Mouse (Mus musculus) thymus, postnatal 14 days (tissue): Measurements from ENCODE around the gene Smarcb1.
"Not testable (repeated sequence)": the region's sequence is repeated elsewhere in the genome, so short reads cannot be mapped to it uniquely, and the experiment has no call there.

Experiments
- DNase-seq: peaks from one replicate; pipeline ENCODE4 v3.0.0; 2021

Gene Smarcb1

DNA sequence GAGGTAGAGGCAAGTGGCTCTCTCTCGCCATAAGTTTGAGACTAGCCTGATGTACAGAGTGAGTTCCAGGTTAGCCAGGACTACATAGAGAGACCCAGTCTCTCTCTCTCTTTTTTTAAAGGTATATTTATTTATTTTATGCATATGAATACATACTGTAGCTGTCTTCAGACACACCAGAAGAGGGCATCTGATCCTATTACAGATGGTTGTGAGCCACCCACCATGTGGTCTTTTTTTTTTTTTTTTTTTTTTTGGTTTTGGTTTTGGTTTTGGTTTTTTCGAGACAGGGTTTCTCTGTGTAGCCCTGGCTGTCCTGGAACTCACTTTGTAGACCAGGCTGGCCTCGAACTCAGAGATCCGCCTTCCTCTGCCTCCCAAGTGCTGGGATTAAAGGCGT is 33.9 kb downstream of the Smarcb1 start:
- not testable (repeated sequence) for DNase-seq

DNA sequence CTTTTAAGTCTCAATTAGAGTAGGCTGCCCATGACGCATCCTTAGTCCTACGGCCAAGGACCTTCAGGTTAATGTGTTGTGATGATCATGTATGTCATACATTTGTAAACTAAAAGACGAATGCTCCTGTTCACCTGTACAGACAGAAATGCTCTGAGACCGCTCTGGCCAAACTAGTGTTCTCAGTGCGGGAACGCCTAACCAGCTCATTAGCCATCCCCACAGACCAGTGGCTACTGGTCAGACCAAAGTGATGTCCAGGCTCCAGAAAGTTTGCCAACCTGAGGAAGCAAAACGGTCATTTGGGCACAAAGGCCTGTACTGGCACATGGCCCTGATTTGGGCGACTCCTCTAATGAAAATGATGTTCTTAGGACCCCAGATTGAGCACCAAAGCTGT is 36.7 kb downstream of the Smarcb1 start:
- no peak for DNase-seq

DNA sequence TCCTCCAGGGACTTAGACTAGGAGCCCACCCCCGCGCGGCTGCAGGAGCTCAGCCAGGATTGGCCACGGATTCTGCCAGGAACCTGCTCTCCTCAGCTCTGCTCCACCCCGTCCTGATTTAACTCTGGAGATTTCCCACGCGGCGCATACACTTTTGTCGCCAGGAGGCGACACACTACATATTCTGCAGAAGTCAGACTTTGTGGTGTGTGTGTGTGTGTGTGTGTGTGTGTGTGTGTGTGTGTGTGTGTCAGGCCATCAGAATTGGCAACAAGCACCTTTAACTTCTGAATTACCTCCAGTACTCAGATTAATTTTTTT is 38.2 kb downstream of the Smarcb1 start:
- peak; percentile 70 for DNase-seq

DNA sequence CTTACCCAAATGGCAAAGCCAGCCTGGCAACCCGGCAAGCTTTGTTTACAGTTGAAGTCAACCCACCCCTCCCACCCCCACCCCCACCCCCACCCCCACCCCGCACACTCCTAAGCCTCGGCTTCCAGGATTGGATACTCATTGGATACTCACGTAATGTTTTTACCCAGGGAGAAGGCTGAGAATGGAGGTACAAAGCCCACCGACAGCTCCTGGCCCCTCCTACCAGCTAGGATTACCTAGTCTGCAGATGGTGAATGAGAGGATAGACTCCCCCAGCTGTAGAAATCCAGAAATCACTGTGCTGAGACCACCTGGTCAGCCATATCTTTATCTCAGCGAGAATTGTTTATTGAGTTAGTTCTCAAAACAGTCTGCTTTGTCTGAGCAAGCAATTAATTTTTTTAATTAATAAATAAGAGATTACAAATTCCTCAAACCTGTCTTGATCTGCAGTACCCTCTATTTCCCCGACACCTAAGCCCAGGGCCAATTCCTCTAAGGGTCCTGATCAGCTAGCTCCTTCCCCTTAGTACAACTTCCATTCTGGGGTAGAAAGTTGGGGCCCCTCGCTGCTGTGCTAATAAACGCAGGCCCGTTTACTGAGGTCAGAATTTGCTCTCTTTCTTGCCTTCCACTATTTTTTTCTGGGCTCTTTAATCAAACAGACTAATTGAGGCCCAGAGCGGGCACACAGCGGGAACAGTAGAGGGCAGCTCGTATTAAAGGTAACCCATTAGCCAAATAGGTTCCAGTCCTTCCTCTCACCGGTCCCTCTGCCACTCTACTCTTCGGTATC is 38.8 kb downstream of the Smarcb1 start:
- DNase-seq: no peak

DNA sequence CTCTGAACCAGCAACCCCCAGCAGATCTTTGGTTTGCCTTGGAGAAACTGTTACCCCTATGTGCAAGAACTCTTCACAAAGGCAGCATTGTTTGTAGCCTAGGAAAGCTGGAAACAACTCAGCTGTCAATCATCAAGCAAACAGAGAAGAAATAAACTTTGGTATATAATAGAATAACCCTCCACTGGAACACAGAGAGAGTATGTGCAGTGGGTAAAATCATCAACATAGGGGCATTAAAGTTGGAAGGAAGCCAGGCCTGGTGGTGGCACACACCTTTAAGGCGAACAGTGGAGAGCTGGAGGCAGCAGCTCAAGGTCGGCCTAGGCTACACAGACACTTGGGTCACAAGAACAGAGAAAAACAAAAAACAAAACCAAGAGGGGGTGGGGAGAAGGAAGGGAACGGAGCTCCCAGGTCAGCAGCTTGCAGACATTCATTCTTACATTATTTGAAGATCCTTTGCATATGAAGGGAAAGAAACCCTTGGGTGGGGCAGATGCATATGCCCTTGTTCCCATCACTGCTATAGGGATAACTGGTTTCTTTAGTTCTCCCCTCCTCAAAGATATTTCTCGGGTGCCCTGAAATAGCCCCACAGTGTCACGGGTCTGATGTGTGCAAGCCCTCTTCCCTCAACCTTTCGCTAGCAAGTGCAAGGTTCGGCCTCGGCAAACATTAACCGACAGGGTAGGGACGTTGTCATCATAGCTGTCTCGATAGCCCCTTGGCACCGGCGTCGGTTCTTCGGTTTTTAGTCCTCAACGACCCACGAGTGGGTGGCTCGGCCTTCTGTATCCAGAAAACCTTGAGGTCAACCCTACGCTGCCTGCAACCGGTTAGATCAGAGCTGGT is 39.6 kb downstream of the Smarcb1 start:
- DNase-seq: no peak

DNA sequence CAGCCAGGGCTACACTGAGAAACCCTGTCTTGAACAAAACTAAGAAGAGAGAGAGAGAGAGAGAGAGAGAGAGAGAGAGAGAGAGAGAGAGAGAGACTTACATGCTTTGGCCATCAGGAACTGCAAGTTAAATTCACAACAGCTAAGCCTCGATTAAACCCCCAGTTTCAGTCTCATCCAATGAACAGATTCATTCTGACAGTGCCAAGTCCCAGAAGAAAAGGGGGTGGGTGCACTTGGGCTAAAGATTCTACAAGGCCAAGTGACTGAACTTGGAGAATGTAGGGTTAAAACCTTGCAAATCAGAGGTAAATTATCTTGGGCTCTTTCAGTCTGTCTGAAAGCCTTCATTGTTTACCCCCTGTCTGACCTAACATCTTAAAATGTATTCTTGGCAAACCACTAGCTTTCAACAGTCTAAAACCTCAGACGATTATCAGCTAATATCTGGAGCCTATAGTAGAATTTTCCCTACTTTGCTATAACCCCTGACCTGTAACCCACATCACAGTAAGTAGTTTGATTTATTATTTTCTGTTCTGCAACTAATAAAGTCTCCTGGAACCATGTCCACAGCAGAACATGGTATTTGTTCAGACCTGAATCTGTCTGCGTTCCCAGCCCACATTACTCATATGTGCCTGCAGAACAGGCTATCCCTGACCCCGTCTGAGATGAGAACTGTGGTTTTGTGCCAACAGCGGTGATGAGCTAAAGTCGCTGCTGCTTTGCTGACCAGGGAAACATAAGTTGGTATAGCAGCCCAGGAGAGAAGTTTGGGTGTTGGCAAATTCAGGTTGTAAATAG is 40.4 kb downstream of the Smarcb1 start:
- DNase-seq: no peak

DNA sequence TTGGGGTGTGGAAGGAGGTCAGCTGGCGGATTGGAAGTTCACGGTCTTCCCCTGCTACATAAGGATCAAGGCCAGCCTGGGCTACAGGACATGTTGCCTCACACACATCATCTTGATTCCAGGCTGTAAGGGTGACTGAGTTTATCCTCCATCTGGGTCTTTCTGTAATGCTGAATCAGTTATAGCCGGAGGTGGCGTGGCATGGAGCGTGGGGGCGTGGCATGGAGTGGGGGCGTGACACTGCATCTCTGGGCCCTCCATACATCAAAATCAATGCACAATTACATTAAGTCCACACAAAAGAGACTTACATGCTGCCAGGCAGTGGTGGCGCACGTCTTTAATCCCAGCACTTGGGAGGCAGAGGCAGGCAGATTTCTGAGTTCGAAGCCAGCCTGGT is 41.1 kb downstream of the Smarcb1 start:
- no peak for DNase-seq

DNA sequence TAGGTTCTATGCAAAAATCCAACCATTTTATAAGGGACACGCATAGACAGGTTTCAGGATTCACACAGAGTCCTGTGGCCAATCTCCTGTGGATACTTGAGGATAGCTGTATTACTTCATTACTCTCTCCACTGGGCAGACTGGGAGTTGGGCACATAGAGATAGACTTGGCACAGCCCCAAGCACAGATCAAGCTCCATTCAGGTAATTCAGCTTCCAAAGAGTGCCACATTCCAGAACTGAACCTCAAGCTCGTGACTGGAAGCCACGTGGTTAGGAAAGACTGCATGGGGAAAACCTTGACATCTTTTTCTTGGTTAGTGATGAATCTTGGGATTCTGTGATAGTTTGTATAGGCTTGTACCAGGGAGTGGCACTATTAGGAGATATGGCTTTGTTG is 42.6 kb downstream of the Smarcb1 start:
- no peak for DNase-seq

DNA sequence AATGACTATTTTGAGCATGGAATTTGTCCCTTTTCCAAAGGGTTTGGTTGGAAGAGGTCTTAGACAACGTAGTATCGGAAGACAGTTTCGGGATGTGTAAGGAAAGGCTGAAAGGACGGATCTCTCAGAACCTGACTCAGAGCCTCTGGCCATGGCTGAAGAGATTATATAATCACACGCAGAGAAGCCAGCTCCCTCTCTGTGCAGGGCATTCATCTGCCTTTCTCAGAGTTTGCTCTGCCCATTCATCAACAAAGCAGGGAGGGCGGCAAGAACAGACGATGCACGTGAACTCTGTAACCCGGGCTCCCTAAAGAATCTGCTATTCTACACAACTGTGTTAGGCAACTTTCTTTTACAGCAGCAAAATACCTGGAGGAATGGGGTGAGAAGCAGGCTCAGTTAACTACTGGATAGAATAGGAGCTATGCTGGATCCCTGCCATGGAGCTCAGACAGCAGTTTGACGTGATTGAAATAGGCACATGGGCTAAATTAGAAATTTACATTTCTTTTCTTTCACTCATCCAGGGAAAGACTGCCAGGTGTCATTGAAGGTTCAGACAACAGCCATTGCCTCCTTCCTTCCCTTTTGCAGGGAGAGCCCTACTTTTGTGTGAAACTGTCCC is 47.8 kb downstream of the Smarcb1 start:
- no peak for DNase-seq

DNA sequence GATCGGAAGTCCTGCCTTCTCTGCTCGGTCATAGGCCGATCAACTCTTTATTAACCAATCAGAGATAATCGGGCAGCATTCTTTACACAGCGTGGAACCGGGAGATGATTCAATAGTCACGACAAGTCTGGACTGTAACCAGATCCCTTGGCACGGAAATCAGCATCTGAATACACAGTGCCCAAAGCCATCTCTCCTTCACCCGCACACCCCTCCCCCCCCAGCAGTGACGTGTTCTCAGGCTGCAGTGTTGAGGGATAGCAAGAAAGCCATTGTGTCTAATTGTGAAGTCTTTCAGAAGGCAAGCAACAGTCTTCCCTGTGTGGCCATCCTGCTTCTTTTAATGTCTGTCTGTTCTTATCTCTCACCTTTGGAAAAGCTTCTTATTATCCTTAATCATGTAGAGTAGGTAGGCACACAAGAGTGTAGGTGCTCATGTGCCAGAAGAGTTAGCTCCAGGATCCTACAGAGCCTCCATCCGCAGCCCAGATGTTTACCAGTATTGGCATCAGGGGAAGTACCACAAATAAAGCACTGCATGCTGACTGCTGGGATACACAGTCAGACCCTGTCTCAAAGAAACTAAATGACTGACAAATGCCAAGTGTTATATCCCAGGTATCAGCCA is 48.4 kb downstream of the Smarcb1 start:
- peak; percentile 19 for DNase-seq

DNA sequence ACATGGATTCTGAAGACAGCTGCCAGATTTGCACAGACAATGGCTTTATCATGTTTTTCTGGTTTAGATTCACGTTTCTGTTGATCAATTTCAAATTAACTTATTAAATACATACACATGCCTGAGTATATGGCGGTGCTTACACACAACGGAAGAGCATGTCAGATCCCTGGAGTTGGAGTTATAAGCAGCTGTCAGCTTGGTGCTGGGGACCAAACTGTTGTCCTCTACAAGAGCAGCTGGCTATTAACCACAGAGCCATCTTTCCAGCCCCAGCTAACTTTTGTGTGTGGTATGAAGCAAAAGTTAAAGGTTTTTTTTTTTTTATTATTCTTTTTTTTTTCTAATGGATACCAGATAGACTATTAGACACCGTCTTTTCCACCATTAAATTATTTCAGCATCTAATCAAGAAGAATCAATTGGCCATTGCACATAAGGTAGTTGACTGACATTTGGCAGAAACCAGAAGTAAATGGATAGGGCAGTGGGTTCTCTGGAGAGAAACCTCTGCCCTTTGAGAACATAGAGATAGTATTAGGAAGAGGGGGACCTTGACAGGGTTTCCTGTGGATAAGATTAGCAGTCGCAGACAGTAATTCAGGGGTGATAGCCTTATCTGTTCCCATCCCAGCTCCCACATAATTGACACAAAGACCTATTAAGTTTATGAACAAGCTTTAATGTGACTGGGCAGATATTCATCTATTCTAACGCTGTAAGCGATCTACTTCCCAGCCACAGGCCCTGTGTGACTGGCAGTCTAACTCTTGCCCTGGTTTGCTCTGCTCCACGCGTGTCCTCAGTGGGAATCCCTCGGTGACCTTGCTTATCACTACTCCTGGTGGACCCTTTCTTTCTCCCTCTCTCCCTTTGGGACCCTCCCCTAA is 49.1 kb downstream of the Smarcb1 start:
- DNase-seq: no peak

DNA sequence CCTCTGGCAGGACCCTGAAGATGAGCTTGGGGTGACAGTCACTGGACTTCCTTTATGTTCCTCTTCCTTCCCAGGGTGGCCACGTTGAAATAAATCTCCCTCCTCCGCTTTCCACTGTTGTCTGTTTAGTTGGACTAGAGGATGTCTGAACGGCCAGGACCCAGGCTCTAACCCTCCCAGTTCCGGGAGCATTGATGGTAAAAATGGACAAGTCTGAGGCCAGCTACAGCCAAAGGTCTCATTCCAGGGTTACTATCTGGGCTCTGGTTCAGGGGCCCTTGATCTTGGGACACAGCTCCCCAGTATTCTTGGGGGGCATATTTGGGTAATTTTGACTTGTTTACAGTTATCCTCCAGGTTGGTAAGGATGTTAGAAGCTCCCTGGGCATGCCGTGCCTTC is 59.8 kb downstream of the Smarcb1 start:
- no peak for DNase-seq

DNA sequence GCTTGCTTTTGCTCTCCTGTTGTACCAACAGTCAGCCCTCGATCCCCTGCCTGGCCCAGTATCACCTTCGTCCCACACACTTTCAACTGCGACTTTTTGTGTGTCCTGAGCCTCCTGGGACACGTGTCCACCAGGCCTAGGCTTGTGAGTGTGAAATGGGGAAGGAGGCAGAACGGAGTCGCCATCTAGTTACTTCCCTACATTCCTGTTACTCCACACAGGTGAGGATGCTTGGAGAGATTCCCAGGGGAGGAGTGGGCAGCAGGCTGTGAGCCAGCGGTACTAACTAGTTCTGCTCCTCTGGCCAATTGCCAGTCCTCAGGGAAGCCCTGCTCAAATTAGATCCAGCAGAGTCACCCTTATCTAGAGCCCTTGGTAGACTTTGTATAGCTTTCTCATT is 60.7 kb downstream of the Smarcb1 start:
- no peak for DNase-seq

DNA sequence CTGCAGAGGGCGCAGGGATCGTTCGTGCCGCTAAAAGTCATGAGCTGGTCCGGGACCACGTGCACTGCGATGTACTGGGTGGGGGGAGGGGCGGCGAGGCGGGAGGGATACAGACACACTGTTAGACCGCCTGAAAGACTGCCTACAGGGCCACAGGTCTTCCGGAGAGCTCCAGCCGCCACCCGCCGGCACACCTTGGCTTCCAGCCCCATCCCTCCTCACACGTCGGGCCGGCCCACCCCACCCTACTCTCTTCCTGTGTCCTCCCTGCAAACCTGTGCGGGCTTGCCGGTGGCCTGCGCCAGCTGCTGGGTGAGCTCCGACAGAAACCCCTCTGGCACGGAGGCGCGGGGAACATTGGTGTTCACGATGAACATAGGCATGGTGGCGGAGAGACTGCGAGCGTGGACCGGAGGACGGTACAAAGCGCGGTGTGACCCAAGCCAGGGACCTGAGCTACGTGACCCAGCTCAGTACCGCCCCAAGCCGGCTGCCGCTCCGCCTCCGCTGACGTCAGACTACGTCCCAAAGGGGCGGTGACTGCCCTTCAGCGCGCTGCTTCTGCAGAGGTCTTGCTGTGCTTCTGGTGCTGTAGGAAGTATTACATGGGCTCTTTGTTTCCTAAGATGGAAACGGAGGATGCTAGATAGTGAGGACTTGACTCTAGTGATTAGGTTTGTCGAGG is 61.5 kb downstream of the Smarcb1 start, which contains the start of gene Mif:
Gene Mif (minus strand): TSS at position 455 of the 685 bp plus-strand sequence.
- peak; percentile 90 for DNase-seq

DNA sequence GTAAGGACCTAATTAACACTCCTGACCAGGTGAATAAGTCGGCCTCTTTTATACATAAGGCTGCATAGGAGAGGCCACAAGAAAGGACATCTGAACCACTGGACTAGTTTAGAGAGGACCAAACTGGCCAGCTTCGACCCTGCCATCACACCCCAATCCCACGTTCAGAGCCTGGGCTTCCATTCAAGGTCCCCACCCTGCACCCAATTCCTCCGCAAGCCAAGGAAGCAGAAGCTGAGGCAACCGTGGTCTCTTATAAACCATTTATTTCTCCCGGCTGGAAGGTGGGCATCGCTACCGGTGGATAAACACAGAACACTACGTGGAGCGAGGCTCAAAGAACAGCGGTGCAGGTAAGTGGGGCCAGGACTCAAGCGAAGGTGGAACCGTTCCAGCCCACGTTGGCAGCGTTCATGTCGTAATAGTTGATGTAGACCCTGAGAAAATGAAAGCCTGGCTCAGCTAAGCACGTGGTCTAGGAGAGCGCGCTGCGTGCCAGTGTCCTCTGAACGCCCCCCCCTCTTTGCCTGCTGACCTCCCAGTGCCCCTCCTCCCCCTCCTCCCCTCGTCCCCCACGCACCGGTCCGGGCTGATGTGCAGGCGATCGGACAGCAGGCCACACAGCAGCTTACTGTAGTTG is 62.2 kb downstream of the Smarcb1 start:
- peak; percentile 43 for DNase-seq

DNA sequence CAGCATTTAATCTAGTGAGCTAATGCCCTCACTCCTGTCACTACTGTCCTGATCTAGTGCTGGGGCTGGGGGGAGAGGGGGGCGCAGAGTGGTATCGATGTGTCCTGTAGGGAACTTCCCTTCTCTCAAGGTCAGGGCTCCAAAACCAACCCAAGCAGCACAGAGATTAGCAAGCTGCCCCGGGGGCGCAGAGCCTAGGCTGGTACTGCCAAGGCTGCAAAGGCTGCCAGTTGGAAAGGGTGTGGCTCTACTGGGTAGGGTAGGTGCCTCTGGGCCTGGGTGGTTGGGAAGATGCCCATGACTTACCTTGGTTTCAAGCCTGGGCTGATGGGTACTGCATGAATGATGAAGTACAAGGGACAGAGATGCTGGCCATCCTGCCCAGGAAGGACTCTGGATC is 63.8 kb downstream of the Smarcb1 start:
- no peak for DNase-seq

DNA sequence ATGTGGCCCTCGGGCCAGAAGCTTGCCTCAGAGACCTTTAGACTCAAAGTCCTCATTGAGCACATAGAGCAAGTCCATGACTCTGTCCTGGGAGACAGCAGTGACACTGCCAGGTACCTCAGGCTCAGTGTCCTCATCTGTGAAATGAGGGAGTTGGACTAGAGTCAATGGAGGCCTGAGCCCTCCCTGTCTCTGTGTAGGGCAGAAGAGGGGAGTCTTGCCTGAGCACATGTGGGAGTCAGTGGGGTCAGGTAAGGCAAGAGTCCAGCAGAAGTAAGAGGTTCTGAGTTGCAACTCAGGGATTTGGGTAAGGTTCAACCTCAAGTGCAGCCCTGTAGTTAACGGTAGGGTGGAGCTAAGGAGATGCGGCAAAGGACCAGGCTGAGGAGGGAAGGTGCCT is 64.4 kb downstream of the Smarcb1 start:
- no peak for DNase-seq

DNA sequence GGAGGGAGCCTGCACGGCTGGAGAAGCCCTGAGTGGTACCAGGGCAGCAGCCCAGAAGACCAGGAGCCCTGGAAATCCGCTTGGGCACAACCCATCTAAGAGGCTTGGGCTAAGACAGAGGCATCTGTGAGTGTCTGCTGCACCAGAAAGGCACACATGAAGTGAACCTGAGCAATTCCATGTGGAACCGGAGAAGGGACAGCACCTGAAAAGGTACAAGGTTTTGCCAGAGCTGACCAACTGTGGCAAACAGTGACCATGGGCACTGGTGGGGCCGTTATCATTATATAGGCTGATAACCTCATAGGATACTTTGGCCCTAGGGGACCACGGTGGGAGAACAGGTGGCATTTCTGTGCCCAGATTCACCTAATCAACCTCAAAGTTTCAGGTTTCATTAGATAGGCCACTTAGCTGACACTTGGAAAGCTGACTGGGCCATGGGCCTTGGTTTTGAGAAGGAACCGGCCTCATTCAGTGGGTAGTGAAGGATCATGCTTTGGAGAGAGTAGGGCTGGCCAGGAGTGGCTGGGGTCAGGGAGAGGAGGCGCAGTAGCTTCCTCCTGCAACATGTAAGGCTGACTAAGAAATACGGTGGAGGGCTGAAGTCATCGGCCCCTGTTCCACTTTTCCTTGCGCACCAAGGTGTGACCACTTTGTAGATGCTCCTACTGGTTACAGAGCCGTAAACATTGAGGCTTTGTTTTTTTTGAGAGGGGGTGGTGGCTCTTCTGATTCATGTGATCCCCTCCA is 65.1 kb downstream of the Smarcb1 start:
- DNase-seq: no peak

DNA sequence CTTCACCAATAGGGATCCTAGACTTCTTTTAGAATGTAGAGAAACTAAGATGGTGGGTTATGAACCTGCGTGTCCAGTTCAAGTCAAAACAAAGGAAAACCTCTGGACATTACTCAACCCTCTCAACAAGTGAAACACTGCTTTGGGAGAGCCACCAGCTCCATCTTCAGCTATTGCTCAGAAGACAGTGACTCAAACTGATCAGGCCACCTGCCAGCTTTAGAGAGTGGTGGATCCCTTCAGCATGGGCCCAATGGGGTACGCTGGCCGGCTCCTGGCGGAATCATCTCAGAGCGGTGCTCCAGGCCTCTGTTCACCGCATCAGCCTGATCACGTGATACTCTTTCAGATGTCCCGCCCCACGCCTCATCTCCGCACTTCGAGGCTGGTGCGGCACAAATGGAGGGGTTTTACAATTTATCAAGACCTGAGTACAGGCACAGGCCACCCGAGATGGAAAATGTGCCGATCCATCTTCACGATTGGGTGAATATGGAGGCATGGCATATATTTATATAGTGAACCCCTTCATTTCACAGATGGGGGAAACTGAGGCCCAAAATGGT is 65.9 kb downstream of the Smarcb1 start:
- DNase-seq: no peak
